Mouse (Mus musculus): ENCODE measurements around the gene Fam213b. TPM values are rescaled to one million over a fixed set of nuclear protein-coding genes. Genes with fewer than 3 reads are reported as not detected.

The Fam213b gene
- total RNA-seq, 2 experiments from 2014 or later: 40.4 to 45.9 TPM

DNA sequence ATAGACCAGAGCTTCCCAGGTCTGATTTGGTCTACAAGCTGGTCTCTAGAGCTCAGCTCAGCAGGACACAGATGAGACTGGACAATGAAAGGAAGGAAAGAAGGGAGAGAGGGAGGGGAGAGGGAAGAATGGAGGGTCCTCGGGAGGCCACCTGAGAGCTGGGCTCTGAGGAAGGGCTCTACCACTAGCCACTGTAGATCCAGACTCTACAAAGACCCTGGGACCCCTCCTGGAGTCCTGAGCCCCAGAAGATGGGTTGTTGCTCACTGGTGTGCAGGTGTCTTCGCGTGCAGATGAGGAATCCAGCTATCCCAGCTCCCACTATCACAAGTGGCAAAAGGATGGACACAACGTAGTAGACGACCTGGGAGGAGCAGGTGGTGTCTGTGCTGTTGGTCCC, 24.0 kb upstream of the Fam213b start:
- DNase-seq: no peak

DNA sequence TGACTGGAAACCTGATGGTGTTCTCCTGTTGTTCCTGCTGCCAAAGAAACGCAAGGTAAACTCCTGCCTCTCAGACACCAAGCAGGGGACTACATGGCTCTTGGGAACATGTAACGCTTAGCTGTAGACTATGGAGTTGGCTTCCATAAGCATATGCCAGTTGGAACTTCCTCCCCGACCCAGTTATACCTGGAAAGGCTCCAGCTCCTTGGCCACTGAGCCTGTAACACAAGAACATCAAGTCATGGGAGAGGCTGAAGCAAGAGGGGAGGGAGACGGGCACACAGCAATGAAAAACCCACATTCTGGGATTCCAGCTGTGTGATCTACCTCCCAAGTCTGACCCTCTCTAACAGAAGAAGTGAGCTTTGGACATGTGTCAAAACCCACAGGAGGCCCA, 23.4 kb upstream of the Fam213b start:
- no peak for DNase-seq

DNA sequence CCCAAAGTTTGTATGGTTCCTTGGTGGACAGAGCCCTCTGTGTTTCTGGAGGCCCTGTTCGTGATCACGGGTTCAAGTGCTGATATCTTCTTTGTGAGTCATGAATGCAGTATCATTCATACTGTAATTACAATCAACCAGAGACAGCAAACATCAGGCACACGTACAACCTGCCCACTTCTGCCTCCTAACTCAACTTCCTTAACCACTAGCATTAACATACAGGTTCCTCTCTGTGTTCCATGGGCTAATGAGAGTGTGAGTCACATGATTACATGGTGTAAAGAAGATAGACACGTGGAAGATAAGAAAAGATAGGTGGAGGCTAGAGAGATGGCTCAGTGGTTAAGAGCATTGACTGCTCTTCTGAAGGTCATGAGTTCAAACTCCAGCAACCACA, 17.7 kb upstream of the Fam213b start:
- DNase-seq: no peak

DNA sequence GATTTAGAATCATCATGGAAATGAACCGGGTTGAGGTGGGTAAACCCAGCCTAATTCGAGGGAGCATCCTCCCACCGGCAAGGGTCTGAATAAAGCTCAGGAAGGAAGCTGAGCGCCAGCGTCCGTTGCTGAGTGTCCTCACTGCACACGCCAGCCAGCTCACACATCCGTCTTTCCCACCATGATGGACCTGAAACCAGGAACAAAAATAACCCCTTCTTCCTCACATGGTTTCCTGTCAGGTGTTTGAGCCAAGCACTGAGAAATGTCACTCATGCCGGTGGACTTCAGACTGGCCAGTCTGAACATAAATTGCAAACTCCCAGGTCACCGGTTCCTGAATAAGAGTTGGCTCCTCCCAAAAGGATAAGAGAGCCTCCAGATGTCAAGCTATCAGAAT, 16.4 kb upstream of the Fam213b start:
- DNase-seq: no peak

DNA sequence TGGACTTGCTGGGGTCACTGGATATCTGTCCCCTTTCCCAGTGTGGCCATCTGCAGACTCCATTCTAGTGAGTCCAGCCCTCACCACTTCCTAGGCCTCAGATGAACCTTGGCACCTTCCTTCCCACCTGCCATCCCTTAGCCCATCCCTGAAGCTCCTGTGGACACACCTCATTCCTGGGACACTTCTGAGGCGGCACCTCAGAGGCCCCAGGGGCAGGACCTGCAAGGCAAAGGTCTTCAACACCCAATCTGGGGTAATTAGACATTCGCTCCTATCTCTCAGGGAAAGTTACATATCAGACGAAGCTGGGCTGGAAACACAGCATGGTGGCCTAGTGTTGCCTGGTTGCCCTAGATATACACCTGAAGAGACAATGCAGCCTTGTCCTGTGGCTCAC, 15.8 kb upstream of the Fam213b start:
- DNase-seq: no peak

DNA sequence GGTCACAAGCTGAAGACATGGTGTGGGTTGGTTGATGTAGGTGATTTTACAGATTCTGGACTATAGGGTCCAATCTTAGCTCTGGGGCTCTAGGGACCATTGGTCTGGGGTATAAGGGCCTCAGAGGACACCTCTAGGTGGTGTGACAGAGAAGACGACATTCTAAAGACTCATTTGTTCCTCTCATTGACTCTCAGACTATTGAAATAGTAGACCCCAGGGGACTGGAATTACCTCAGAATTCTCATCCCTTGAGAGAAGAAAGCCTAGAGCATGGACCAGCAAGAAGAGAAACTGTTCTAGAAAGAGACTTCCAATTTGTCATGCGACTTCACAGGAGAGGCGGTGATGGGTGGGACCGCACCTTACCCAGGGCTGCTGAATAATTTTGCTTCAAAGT, 15.3 kb upstream of the Fam213b start:
- DNase-seq: no peak

DNA sequence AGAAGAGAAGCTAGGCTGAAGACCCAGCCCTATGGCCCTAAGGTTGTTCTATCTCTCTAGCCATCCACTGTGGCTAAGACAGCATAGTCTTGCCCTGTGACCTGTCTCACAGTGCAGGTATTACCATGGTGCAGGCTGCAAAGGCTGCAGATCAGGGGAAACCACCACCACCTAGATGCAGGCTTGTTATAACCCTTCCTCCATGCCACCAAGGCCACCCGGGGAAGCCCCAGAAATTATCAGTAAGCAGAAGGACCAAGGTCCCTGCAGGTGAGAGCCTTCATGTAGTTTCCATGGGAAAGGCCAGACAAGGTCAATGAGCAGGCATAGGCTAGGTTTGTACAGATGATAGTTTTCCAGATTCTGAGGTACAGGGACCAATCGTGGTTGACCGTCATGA, 14.9 kb upstream of the Fam213b start:
- DNase-seq: no peak

DNA sequence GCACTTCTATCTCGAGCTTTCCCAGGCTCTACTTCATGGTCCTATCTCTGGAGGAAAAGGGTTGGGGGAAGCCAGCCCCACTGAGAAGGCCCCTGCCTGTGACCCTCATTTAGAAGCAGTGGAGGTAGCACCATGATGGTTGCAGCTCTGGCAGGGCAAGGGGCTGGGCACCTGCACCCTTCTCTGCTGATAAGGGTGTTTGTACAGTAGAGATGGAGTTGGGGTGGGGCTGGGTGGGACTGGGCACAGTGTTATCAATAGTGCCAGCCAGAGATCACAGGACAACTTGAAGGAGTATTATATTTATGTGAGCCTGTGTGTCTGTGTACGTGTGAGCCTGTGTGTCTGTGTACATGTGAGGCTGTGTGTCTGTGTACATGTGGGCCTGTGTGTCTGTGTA, 12.7 kb upstream of the Fam213b start:
- no peak for DNase-seq

DNA sequence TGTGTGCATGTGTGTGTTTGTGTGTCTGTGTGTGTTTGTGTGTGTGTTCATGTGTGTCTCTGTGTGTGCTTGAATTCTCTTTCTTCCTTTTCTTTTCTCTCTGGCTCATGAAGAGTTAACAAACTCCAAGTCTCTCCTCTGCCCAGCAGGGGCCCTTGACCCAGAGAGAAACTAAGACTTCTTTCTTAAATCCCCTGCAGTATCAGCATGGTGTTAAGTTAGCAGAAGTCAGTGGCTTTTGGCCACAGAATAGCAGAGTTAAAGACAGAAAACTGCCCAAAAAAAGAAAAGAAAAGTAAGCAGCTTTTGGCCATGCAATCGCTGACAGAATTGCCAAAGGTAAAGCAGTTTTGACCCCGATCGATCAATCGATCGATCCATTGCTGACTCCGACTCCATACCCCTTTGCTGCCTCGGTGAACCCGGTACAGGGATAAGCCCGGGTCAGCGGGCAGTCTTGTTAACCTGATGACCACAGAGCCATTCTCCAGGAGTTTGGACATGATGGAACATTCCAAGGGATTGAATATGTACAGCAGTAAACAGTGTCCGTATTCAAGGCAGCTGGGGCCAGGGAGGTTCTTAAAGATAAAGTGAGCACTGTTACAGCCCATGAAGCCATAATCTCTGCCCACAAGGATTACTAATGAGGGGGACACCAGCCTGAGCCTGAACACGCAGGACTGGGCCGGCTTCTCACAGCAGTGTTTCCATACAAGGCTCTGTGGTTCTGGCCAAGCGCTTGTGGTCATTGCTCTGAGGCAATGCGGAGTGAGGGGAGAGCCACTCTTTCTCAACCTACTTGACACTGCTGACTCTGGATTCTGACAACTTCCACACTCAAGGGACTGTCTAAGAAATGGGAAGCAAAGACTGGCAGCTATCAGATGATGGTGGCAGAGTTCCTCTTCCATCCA, 11.9 kb upstream of the Fam213b start:
- DNase-seq: no peak

DNA sequence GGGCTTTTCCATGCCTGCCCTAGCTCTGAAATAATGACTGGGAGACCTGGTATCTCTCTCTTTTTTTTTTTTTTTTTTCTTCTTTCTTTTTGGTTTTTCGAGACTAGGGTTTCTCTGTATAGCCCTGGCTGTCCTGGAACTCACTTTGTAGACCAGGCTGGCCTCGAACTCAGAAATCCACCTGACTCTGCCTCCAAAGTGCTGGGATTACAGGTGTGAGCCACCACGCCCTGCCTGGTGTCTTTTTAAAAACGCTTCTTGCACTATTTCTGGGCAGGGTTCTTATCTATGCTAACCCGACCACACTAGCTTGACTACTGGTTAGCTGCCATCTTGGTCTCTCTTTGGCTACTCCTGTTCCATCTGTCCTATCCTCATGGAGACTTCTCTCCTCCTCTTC, 9.6 kb upstream of the Fam213b start:
- no peak for DNase-seq

DNA sequence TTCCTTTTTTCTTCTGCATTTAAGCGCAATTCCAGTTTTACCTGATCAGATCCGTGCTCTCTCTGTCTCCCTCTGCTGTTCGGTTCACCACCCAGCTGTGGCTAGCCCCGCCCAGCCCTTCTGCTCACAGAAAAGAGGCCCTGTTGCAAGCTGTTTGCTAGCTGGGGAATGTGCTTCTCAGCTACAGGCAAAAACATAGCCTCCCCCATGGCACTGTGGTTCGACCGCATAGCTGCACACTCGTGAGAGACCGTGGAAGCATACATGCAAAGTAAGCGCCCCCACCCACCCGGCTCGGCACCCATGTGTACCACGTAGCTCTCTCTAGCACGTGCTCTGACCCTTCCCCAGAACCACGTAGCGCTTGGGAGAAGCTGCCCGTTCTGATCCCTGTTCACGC, 8.9 kb upstream of the Fam213b start:
- peak; percentile 57 to 65 for DNase-seq

DNA sequence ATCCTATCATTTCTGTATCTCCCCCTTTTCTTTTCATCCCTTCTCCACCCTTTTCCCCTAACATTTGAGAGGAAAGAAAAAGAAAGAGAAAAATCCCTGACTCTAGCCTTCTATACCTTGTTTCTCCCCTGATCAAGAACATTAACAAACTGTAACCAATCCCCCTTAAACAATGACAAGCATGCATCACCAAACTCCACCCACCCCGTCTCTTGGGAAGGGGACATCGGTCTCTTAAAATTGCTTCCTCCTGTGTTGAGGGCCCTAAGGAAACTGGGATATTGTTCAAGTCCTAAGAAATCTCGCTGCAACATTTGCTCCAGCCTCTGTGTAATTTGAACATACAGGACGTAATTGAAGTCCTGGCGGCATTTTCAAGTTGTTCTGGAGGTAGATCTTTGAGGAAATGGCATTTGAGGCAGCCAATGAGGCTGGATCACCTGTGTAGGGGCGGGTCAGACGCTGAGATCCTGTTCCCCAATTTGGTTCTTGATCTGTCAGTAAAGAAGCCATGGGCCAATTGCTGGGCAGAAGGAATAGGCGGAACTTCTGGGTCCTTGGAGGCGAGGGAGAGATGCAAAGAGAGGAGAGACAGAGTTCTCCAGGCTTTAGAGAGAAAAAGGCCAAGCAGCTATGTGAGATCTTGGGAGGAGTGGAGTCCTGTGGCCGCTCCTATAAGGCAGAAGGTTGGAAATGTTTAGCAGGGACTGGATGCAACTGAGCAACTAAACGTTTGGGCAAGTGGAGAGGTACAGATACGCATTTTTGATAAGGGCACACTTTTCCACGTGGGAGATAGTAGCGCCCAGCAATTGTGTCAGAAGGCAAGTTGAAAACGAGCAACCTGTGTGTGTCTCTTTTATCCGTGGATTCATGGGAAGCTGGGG, 5.5 kb upstream of the Fam213b start:
- DNase-seq: peak; percentile 69 to 73

DNA sequence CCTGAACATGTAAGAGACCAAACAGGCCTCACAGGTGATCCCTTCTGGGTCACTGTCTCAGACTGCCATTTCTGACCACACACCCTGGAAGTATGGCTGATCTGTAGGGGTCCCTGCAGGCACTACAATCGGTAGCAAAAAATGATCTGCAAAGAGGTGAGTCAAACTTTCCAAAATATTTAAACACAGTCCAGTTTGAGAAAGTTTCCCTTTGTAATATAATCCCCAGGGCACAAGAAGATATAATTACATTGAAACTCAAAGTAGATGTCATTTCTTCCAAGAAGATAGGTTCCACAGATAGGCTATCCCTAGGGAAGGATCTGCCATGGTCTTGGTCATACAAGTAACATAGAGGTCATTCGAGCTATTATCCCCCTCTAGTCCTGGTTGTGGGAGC, 3.4 kb upstream of the Fam213b start:
- DNase-seq: no peak

DNA sequence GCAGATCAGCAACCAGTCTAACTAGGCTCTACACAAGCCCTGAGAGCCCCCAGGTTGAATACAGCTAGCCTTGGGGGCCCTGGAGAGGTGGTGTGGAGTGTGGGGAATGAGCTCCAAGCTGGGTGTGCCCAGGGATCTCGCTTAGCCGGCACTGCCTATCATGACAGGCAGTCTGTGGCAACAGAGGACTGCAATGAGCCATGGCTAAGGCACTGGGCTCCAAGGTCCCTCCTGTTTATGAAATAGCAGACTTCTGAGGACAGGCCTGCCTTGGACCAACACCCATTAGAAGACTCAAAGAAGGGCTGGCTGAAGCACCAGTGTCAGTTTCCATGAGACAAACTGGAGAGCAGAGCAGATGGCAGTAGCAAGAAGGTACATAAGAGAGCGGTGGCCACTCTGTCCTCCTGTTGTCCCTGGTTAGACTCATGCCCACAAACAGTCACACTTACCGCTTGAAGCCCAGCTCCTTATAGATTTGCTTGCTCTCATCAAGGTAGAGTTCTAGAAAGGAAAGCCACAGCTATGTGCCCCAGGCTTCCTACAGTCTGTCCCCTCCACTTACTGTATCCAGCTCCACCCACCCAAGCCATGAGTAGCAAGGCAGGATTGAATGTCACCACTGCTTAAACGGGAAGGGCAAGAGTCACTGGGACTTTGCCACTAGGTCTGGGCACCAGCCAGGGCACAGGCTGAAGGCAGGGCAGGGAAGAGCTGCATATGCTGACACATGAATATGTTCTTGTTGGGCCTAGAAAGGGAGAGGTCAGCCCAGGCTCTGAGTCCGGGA, 1.1 kb downstream of the Fam213b start:
- DNase-seq: no peak

DNA sequence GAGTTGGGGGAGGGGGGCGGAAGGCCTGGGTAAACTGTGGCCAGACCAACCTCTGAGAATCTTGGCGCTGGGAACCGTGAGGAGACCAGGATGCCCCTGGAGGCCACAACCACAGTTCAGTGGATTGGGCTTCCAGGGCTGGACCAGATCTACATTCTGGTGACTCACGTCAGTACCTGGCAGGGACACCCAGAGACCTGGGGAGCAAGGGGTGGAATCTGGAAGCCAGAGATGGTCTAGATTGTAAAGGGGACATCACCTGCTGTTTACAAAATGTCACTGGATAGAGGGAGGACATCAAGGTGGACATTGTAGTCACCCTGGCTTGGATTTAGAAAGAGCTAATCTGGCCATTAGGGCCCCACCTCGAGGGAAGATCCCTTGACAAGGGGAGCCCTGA, 3.4 kb downstream of the Fam213b start:
- no peak for DNase-seq

DNA sequence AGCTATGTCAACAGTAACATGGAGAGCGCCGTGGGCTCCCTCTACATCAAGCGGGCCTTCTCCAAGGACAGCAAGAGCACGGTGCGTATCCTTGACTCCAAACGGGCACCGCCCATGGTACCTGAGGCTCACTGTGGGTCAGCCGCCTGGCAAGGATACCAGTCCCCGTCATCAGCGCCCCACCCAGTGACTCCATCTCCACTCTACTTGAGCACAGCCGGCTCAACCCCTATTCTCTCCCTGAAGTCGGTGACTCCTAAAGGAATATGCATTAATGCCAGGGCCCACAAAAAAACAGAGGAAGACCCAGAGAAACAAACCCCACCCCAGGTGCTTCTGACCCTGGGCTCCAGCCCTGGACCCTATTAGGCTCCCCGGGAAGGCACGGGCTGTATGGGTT, 8.0 kb downstream of the Fam213b start:
- DNase-seq: no peak

DNA sequence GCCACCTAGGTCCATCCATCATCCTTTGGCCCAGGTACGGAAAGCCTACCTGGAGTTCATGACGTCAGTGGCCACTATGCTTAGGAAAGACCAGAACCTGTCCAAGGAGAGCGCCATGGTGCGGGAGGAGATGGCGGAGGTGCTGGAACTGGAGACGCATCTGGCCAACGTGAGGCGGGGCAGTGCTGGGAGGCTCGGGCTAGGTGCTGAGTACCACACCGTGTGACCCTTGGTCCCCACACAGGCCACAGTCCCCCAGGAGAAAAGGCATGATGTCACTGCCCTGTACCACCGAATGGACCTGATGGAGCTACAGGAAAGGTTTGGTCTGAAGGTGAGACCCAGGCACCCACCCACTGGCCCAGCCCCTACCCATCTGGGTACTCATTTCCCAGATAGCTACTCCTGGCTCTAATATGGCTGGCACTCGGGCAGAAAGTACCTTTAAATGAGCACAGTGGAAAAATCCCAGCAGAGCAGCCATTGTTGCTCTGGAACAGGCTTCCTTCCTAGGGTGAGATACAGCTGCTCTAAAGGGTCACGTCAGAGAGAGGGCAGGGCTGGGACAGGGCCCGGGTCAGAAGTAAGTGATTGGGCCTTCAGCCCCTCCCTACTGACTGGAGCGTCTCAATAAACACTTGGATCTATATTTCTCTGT, 11.2 kb downstream of the Fam213b start:
- no peak for DNase-seq

DNA sequence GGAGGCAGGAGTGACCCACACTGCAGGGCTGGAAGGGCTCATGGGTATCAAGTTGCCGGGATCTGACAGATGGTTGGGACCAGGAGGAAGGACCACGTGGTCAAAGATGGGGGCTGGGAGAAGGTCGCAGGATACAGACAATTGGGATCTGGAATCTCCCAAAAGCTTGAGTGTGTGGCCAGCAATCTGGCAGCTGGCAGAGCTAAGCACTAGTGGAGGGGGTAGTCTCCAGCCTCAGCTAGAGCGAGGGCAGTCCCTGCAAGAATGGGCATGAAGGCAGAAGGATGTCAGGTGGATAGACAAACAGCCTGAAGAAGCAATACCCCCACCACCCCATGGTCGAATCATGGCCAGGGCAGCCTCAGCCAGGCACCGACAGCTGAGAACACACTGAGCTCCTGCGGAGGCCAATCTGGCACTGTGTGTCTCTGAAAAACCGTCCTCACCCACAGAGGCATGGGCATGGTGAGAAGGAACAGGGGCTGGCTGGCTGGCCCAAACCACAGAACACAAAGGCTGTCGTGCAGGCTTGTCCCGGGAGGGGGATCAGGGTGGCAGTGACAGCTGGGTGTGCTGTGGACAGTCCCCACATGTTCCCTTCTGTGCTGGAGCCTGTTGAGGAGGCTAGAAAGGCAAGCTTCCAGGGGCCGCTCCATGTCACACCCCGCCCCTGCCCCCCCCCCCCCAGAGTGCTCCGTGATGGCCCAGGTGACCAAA, 11.9 kb downstream of the Fam213b start:
- DNase-seq: no peak

DNA sequence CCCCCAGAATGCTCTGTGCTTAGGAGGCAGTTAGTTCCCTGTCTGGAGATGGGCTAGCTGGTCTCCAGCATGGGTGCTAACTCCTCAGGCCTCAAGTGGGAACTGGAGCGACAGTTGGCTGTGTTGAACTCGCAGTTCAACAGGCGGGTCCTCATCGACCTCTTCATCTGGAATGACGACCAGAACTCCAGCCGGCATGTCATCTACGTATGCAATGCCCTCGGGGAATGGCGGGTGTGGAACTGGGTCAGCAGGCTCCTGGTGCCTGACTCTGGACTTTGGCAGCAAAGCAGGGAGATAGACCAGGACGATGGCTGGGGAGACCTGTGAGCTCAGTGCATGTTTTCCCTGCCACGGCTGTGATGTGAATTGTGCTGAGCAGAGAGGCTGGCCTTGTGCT, 13.5 kb downstream of the Fam213b start:
- DNase-seq: no peak

DNA sequence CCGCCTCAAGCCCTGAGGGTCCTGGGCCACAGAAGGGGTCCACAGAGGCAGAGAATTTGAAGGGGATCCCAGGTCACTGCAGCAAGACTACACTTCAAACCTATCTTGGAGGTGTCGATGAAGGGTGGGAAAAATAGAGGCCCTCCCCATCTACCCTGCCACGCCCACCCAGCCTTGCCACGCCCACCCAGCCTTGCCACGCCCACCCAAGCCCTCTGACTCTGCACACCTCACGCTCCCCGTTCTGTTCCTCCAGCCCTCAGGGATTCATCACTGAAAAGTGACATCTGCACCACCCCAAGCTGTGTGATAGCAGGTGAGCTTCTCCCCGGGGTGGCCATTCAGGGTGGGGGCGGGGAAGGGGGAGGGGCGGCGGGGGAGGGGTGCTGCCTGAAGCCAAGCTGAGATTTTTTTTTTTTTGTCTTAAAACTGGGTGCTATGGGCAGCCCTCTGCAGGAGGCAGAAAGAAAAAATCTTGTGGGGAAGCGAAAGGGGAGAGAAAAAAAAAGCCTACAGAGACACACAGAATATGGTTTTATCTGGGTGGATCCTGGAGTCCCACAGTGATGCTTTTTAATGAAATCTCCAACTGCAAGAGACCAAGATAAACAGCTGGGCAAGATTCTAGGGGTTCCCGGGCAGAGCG, 16.8 kb downstream of the Fam213b start:
- DNase-seq: no peak

DNA sequence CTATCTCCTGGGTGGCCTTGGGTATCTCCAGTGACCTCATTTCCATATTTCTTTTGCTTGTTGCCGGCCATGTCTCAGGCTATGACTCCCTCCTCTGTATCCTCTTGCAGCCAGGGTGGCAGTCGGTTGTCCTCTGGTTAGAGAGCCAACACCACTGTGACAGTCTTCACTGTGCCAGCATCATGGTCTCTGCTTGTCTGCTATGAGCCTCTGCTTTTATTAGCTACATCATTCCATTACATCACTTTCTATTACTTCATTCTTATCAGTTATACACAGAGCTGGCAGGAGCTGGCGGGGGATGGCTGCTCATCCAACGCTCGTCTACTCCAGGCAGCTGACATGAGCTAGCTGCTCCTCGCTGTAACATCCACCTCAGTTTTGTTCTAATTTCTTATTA, 18.2 kb downstream of the Fam213b start:
- no peak for DNase-seq

Data from layer of hippocampus, postnatal 36 days (tissue).